Mouse (Mus musculus): Measurements from ENCODE around the gene Il24.

Il24 gene

GRCm38 (mm10) chr1:130849530-130850214 is 37.6 kb downstream of the Il24 start:
- no peak for DNase-seq

- DNase-seq = no peak
These were observed 42.7 kb downstream of the Il24 start for GRCm38 (mm10) chr1:130844516-130844915.

GRCm38 (mm10) chr1:130841621-130842020 is 45.6 kb downstream of the Il24 start:
- no peak for DNase-seq

GRCm38 (mm10) chr1:130840599-130841379 is 46.5 kb downstream of the Il24 start:
- DNase-seq = no peak

- peak; percentile 60 for DNase-seq
These were observed 49.0 kb downstream of the Il24 start for GRCm38 (mm10) chr1:130838288-130838687.

- DNase-seq = no peak
These were observed 51.9 kb downstream of the Il24 start for GRCm38 (mm10) chr1:130835161-130835936.

- DNase-seq = no peak
These were observed 54.8 kb downstream of the Il24 start for GRCm38 (mm10) chr1:130832230-130833149.

Measured in lung, postnatal 10 days (tissue).